18 mouse cellular contexts compared by ENCODE assay signal in genomic region chr6:73560000-73560399, GRCm38 (mm10).
DNase-seq lines count a peak whose midpoint lies in the region; ATAC-seq and TF ChIP-seq lines count a peak whose summit lies in the region.
"Had no signal": no experiment of that assay in that cellular context is flagged by ENCODE, and none has a peak within 500 bp of the region (broad histone marks: within the 10 kb centered on the region; RNA-seq: fewer than 3 reads in every experiment).

No protein-coding gene starts in this region.

- peak; percentile 77; the same call in 1 of the 2 replicates for ATAC-seq in liver, embryonic 12.5 days
- ATAC-seq in liver, embryonic 14.5 days (ENCODE audit: insufficient read depth), result peak; percentile 65
- peak; percentile 56; the same call in 1 of the 2 replicates for ATAC-seq in liver, embryonic 16.5 days (ENCODE audit: low read depth)
- no peak for ATAC-seq in megakaryocyte progenitor cell, adult 5-6 weeks (replicated peaks; ENCODE audit: poor library complexity)
- ATAC-seq in megakaryocyte-erythroid progenitor cell, adult 5-6 weeks (replicated peaks; ENCODE audit: low FRiP score, low TSS enrichment, poor library complexity, severe bottlenecking), result no peak
- ATAC-seq: forebrain, embryonic 13.5 days; forebrain, embryonic 15.5 days had no signal

- H3K27me3 ChIP-seq in liver, embryonic 12.5 days (replicated peaks), result no peaks in the 10 kb centered on the region
- no peaks in the 10 kb centered on the region for H3K27me3 ChIP-seq in liver, embryonic 14.5 days (ENCODE audit: control insufficient read depth, insufficient read depth, low read length)
- no peaks in the 10 kb centered on the region for H3K27me3 ChIP-seq in liver, embryonic 16.5 days (ENCODE audit: control insufficient read depth, insufficient read depth, low read depth, low read length)
- H3K27me3 ChIP-seq: embryonic facial prominence, embryonic 12.5 days; forebrain, embryonic 13.5 days; forebrain, embryonic 15.5 days had no signal

- no peak overlapping the region for H3K27ac ChIP-seq in liver, embryonic 12.5 days
- no peak overlapping the region for H3K27ac ChIP-seq in liver, embryonic 14.5 days
- no peak overlapping the region for H3K27ac ChIP-seq in liver, embryonic 16.5 days (ENCODE audit: low read length)
- H3K27ac ChIP-seq: embryonic facial prominence, embryonic 10.5 days; embryonic facial prominence, embryonic 12.5 days; forebrain, embryonic 13.5 days; forebrain, embryonic 15.5 days had no signal

- H3K4me3 ChIP-seq in liver, embryonic 12.5 days, result no peak overlapping the region
- H3K4me3 ChIP-seq in liver, embryonic 14.5 days (ENCODE audit: insufficient read depth in 1 of 2, low read depth in 2 of 2, low read length in 2 of 2), result no peak overlapping the region
- H3K4me3 ChIP-seq in liver, embryonic 16.5 days (ENCODE audit: low read depth, low read length), result no peak overlapping the region
- H3K4me3 ChIP-seq: embryonic facial prominence, embryonic 10.5 days; embryonic facial prominence, embryonic 12.5 days; forebrain, embryonic 13.5 days; forebrain, embryonic 15.5 days had no signal

- H3K36me3 ChIP-seq in liver, embryonic 12.5 days, result no peaks in the 10 kb centered on the region
- no peaks in the 10 kb centered on the region for H3K36me3 ChIP-seq in liver, embryonic 14.5 days (replicated peaks; ENCODE audit: control insufficient read depth, insufficient read depth, low read depth)
- no peaks in the 10 kb centered on the region for H3K36me3 ChIP-seq in liver, embryonic 16.5 days (ENCODE audit: control insufficient read depth, insufficient read depth)
- H3K36me3 ChIP-seq: embryonic facial prominence, embryonic 10.5 days; embryonic facial prominence, embryonic 12.5 days; forebrain, embryonic 15.5 days had no signal

- H3K9me3 ChIP-seq in liver, embryonic 12.5 days (replicated peaks), result no peaks in the 10 kb centered on the region
- no peaks in the 10 kb centered on the region for H3K9me3 ChIP-seq in liver, embryonic 14.5 days (ENCODE audit: control insufficient read depth, low read length)
- no peaks in the 10 kb centered on the region for H3K9me3 ChIP-seq in liver, embryonic 16.5 days (replicated peaks; ENCODE audit: control insufficient read depth, low read length)
- H3K9me3 ChIP-seq: embryonic facial prominence, embryonic 10.5 days; embryonic facial prominence, embryonic 12.5 days; forebrain, embryonic 13.5 days; forebrain, embryonic 15.5 days had no signal

- DNase-seq in liver, result no peak
- no peak for DNase-seq in liver, embryonic 14.5 days (ENCODE audit: low read depth in 3 of 3, low spot score in 3 of 3)
- DNase-seq: adrenal gland, adult 8-10 months; adrenal gland, postnatal 14 days; adrenal gland, postnatal 36 days; cerebellum, adult 11-12 months; cerebellum, adult 2 months; cerebellum, adult 9-10 months; cerebellum, postnatal 10 days; cerebellum, postnatal 25 days had no signal

- WGBS in liver, embryonic 12.5 days (ENCODE audit: insufficient replicate concordance), result 25% methylated on average over 2 of the region's 2 CpGs
- WGBS in liver, embryonic 14.5 days (ENCODE audit: insufficient replicate concordance), result 15% methylated on average over 2 of the region's 2 CpGs
- WGBS in liver, embryonic 16.5 days (ENCODE audit: insufficient replicate concordance), result 29% methylated on average over 2 of the region's 2 CpGs

- no peaks in the 10 kb centered on the region for H3K4me1 ChIP-seq in liver, embryonic 12.5 days
- 0 out of 4 replicates have a peak, but pooled peaks cover 0 to 2% of the 10 kb centered on the region in 2 experiments for H3K4me1 ChIP-seq in liver, embryonic 14.5 days (replicated peaks; ENCODE audit: control insufficient read depth in 2 of 2, insufficient read depth in 2 of 2, low read length in 1 of 2)
- H3K4me1 ChIP-seq in liver, embryonic 16.5 days (ENCODE audit: control insufficient read depth, low read depth, low read length), result no peaks in the 10 kb centered on the region
- H3K4me1 ChIP-seq: embryonic facial prominence, embryonic 10.5 days; embryonic facial prominence, embryonic 12.5 days; forebrain, embryonic 13.5 days; forebrain, embryonic 15.5 days had no signal

- H3K9ac ChIP-seq in liver, embryonic 12.5 days, result no peak overlapping the region
- no peak overlapping the region for H3K9ac ChIP-seq in liver, embryonic 14.5 days (replicated peaks)
- no peak overlapping the region for H3K9ac ChIP-seq in liver, embryonic 16.5 days (ENCODE audit: low read depth, low read length)
- H3K9ac ChIP-seq: embryonic facial prominence, embryonic 12.5 days; forebrain, embryonic 13.5 days; forebrain, embryonic 15.5 days had no signal

- no peak for TF ChIP-seq CTCF in liver, embryonic 14.5 days (IDR thresholded peaks at IDR 0.05; ENCODE audit: low read depth)

- H3K4me2 ChIP-seq in liver, embryonic 12.5 days, result no peak overlapping the region
- no peak overlapping the region for H3K4me2 ChIP-seq in liver, embryonic 14.5 days (ENCODE audit: low read depth)
- H3K4me2 ChIP-seq in liver, embryonic 16.5 days (ENCODE audit: low read depth, low read length), result no peak overlapping the region
- H3K4me2 ChIP-seq: embryonic facial prominence, embryonic 12.5 days; forebrain, embryonic 13.5 days; forebrain, embryonic 15.5 days had no signal

- 0 out of 2 replicates have a peak, but pooled peaks have one; percentile 31 for TF ChIP-seq EP300 in liver, embryonic 14.5 days (IDR thresholded peaks at IDR 0.05; ENCODE audit: low read depth)

Comparison
In these comparisons a context has a peak if more than half of its experiments do, and no peak if none do; other contexts are left out.
1. ATAC-seq: peak in liver, embryonic 12.5 days (single experiment), liver, embryonic 14.5 days (single experiment) and liver, embryonic 16.5 days (single experiment); none in megakaryocyte progenitor cell, adult 5-6 weeks (single experiment) and megakaryocyte-erythroid progenitor cell, adult 5-6 weeks (single experiment).